Mouse (Mus musculus) regulatory T cell (primary cell): ENCODE data around the gene Larp4b.
"Not testable (repeated sequence)": the region's sequence is repeated elsewhere in the genome, so short reads cannot be mapped to it uniquely, and the experiment has no call there.

Source experiments
- in situ Hi-C: fragments of 300-600 bp; cut with MboI, MseI; formaldehyde crosslinking; loops from one replicate; pipeline ENCODE4 v1.15.1; 2025; ENCODE audit warnings: high pct_unique_total_duplicates

Larp4b gene

DNA sequence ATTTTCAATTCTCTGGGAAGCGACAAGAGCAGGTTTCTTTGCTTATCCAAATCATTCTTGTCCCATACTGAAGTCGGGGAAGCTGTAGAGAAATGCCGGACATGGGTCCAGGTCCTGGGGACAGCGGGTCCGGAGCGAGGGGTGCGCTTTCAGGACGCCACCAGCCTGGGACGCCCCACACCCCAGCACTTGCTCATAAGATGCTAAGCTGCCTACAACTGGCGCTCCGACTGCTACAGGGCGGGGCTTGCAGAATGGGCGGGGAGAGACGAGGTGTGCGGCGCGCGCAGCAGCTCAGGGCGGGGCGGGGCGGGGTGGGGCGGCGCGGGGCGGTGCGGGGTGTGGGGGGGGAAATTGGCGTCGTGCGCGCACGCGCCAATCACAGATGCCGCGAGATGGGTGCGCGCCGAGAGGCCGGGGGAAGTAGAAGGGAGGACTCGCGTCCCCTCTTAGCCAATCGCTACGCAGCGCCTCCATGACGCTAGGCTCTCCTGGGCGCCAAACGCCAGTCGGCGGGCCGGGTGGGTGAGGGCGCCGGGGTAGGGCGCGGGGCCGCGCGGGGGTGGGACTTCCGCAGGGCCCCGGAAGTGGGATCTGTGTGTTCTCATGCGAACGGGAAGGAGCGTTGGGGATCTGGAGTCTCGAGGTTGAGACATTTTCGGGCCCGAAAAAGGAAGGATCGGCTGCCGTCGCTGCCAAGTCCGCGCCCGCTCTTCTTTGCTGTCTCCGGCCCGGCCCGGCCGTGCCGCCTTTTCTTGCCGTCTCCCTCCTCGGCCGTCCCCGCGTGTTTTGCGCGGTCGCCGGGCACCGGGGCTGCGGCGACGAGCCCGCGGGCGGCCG lies at the start of gene Larp4b:
TSS of gene Larp4b (plus strand) at position 566 of the 840 bp plus-strand sequence.
- in situ Hi-C loops, result no loop called here

DNA sequence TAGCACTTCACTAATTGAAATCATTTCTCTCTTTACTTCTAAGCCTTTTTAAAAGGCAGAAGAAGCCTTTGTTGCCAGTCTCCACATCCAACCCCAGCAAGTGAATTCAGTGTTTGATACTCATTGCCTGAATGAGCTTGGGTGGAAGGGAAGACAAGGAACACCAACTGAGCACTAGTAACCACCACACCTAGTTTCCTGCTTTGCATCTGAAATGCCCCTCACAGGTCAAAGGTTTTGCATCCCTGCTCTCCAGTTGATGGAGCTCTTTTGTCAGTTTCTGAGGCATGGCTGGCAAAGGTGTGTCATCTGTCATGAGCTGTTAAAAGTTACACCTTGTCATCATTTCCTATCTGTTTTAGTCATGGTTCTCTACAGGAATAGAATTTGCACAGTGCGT lies 49.0 kb upstream of the Larp4b start:
- in situ Hi-C loops, result loop anchor here (25.0 kb wide), 1 partner anchor 682 kb away; no protein-coding TSS in a partner anchor

DNA sequence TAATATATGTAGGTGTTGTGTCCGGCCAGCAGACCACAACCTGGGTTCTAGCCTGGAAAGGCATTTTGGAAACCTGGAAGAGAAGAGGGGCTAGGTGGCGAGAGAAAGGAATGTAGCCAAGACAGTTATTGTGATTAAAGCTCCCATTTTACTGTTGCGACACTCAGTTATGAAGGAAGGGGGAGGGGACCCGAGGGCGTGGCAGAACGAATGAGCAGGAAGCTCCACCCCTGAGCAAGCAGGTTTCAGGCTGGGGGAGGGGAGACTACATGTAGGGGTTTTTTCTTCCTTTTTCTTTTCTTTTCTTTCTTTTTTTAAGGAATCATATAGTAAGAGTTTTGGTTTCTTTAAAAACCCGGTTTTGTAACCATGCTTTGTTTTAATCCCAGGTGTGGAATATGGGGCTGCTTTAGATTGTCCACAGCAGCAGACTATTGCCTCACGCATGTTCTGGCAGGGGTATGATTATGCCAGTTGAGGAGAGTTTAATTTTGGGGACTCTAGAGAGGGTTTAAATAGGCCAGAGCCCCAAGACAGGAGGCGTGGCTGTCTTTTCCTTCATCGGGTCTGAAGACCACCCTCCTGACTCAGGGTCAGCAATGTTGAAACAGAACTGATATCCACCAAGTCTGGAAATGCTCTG lies 41.5 kb upstream of the Larp4b start:
- in situ Hi-C loops, result not testable (repeated sequence)

DNA sequence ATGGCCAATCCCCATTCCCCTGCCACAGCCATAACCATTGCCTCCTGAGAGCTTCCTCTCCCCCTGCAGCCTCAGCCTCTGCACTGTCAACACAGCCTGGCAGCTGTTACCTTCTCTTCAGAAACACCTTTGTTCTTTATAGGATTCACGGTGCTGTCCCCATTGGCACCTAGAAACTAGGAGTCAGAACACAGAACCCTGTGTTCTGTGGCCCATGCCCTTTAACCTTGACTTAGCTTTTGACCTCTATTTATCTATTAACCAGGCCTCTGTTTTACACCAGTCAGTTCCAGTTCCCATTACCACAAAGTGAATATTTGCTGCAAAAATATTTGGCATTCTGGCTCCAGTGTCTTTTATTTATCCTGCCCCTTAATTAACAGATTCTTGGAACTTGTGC lies 36.4 kb upstream of the Larp4b start:
- in situ Hi-C loops, result no loop called here

DNA sequence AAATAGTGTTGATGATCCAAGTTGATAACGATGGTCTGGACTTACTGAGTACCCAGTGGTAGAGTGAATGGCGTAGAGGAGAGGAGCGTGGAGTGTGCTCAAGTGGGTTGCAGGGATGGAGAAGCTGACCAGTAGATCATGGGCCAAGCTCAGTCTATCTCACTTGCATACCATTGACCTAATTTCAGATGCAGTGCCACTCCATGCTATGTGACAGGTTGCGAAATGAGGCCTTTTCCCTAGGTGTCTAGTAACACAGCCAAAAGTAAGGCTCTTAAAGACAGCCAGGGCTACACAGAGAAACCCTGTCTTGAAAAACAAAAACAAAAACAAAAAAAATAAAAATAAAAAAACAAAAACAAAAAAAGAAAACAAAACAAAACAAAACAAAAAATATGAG lies 35.0 kb upstream of the Larp4b start:
- in situ Hi-C loops, result no loop called here

DNA sequence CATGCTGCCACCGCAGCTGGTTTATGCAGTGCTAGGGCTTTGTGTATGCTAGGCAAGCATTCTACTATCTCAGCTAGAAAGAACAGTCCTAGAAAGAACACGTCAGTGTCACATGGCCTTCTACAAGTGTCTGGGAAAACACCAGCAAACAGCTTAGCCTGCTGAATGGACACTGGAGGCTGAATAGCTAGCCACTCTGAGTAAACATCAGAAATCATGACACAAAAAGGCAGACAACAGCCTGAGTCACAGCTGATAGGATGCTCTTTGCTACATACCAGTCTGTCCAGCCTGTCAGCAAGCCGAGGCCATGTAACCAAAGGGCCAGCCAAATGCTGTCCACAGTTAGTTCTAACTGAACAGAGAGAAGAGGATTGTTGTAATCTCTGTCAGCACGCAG lies 32.3 kb upstream of the Larp4b start:
- in situ Hi-C loops, result no loop called here

DNA sequence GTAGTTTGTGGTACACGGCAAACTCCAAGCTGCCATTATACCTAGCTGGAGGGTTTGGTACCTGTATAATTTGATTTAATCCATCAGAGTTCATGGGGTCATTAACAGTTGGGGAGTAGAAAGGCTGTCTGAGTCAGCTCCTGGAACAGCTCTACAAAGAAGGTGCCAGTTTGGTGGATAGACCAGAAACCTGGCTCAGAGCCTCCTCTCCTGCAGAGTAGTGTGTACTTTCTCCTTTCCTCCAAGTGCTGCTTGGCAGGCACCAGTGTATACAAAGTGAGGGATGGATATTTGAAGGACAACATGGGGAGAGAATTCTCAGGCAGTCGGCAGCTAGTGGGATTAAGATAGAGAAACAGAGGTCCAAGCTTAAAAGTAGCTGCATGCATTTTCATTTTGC lies 29.5 kb upstream of the Larp4b start:
- in situ Hi-C loops, result no loop called here

DNA sequence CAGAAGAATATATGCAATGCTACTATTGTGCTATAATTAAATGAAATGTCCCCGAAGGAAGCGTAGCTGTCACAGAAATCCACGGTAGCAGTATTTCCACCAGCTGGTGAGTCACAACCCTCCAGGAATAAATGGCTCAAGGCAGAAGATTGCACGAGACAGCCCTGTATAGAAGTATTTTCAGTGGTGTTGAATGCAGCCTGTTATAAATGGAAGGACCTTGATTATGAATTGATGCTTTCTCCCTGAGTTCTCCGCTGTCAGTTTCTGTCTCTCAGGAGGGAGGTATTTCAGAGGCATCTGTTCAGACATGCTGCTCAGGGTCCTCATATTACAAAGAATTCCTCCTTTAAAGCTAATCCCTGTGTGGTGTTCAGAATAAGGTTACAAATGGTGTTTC lies 27.6 kb upstream of the Larp4b start:
- in situ Hi-C loops, result no loop called here

DNA sequence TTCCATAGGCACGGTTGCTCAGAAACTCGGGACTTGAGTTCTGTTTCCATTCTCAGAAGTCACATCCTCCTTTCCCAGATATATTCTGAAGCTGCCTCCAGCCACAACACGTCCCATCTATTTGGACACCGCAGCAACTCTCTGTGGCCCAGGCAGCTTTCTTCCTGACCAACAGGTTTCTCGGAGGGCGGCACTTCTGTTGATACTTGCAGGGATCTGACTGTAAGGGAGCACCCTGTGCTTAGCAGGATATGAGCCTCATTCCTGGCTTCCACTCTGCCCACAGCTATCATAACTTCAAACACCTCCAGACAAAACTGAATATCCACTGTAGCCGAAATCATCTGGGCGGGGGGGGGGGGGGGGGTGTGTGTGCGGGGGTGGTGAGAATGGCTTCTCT lies 22.7 kb upstream of the Larp4b start:
- in situ Hi-C loops, result no loop called here

DNA sequence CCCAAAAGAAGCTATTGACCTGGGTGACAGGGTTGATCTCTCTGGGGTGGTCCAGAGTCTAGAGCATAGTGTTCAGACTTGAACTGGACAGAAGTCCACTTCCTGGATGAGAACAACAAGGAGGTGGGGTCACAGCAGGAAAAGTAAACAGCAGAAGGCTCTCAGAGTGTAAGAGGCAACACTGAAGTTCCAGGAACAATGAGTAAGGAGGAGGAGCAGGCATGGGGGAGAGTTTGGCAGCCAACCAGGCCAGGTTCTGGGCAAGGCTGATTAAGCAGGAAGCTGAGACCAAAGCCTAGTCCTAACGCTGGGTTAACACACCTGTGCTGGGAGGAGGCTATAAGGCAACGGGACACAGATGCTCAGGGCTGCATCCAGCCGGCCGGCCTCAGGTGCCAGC lies 19.9 kb upstream of the Larp4b start:
- in situ Hi-C loops, result no loop called here

DNA sequence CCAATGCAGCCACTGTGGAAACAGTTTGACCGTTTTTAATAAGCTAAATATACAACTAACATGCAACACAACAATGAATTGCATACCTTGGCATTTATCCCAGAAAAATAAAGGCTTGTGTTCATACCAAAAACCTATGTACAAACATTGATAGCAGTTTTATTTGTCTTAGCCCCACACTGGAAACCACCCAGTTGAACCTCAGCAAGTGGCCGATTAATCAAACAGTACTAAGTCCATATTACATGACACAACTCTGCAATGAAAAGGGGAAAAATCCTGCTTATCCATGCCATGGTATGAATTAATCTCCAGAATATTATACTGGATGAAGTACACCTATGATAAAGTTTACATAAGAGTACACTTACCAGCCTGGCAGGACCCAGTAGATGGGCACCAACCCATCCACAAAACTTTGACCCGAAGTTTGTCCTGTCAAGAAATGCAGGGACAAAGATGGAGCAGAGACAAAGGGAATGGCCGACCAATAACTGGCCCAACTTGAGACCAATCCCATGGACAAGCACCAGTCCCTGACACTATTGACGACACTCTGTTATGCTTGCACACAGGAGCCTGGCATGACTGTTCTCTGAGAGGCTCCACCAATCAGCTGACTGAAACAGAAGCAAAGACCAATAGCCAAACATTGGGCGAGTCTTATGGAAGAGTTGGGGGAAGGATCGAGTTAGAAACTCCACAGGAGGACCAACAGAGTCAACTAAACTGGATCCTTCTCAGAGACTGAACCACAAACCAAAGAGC lies 17.7 kb upstream of the Larp4b start:
- in situ Hi-C loops, result no loop called here

DNA sequence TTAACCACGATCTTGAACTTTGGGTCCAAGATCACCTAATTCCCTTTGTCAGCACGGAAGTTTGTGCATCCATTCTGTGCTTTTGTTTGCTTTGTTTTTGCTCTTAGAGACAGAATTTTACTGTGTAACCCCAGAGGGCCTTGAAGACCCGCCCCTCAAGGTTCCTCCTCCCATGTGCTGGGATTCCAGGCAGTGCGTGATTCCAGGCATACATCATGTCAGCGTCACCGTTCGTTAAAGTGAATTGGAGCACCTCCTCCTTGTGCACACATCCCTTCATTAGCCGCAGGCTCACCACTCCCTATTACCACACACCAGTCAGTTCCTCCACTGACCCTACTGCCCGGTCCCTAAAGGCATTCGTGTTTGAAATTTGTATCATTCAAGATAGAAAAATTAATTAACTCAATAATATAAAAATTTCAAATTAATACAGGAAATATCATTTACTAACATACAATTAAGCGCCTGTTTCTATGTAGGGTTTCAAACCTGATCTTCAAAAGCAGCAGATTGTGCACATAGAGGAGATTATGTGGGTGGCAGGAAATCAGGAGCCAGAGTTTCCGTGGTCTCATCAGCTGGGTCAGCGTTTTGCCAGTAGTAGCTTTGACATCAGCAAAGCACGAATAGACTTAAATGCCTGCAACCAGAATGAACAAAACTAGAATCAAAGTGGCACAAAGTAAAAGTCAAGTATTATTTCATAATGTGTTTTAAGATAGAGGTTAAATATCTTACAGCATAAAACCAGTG lies 11.4 kb upstream of the Larp4b start:
- in situ Hi-C loops, result loop anchor here (10.0 kb wide), 1 partner anchor 78 kb away; no protein-coding TSS in a partner anchor

DNA sequence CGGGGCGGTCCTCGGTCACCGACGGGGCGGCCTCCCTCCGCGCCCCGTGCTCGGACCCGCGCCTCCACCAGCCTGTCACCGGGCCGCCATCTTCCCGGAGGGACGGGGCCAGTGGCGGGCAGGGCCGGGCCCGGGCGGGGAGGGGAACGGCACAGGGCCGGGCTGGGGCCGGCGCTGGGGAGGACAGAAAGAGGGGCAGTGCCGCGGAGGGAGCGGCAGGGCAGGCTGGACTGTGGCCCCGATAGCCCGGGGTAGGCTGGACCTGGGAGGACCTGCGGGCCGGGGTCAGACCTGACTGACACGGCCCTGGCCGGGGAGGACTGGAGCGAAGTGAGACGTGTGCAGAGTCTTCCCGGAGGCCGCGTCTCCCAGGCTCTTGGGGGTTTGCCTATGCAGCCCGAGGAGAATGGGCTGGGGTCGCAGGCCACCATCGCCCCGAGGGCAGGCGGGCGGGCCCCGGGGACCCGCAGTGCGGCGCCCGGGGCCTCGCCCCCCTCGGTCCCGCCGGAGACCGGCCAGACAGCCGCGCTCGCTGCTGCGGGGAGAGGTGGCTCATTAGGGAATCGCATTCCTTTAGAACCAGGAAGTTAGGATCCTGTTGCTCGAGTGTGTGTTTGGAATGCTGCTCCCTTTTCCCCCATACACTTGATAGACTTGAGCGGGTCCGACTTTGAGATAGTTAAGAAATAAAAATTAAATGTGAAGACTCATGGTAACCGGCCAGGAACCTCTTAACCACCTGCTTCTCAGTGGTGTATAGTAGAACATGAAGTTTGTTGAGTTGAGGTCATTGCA lies 702 bp downstream of the Larp4b start:
- in situ Hi-C loops, result no loop called here

DNA sequence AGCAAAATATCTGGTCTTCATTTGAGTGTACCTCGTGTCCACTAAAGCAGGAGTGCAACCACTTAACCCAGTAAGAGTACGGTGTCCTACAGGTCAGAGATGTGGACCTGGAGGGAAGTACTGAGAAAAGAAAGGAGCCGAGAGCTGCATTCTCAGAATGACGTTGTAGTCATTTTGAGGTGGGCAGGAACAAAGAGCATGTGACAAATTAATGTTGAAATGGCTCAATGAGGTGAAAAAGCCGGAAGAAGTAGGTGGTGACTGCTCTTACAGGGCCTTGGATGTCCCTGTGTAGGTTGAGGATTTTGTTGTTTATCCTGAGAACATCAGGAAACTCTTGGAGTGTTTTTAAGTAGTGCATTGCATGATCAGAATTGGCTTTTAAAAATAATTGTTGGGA lies 5.6 kb downstream of the Larp4b start:
- in situ Hi-C loops, result no loop called here

DNA sequence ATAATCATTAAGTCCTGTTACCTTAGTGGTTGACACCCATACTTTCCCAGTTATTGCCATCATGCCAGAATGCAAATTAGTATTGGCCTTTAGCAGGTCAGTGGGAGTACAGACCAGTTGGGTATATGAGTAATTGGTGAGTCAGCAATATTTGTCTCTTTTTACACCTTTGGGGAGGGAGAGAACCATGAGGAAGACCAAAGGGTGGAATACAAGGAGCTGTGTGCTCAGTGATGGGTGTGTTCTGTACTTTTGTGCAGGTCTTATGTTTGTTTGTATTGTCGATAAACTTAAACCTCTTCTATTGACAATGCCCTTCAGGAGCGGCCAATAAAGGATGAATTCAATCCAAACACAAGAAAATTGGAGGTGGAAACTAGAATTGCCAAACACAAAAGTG lies 6.8 kb downstream of the Larp4b start:
- in situ Hi-C loops, result no loop called here

DNA sequence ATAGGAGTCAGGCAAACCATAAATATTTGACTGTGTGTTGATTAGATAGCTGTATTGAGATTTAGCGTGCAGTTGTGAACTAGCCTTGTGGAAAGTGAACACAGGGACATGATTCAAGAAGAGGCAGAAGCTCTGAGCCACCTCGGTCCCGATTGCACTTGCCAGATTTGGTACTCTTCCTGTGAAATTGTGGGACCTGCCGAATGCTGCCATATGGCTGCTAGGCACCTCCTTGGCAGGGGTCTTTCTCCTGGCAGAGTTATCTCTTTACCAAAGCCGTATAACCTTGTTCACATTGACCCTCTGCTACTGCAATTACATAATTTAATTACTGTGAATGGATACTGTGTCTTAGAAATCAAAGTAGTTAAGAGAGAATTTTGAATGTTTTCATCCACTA lies 12.6 kb downstream of the Larp4b start:
- in situ Hi-C loops, result no loop called here

DNA sequence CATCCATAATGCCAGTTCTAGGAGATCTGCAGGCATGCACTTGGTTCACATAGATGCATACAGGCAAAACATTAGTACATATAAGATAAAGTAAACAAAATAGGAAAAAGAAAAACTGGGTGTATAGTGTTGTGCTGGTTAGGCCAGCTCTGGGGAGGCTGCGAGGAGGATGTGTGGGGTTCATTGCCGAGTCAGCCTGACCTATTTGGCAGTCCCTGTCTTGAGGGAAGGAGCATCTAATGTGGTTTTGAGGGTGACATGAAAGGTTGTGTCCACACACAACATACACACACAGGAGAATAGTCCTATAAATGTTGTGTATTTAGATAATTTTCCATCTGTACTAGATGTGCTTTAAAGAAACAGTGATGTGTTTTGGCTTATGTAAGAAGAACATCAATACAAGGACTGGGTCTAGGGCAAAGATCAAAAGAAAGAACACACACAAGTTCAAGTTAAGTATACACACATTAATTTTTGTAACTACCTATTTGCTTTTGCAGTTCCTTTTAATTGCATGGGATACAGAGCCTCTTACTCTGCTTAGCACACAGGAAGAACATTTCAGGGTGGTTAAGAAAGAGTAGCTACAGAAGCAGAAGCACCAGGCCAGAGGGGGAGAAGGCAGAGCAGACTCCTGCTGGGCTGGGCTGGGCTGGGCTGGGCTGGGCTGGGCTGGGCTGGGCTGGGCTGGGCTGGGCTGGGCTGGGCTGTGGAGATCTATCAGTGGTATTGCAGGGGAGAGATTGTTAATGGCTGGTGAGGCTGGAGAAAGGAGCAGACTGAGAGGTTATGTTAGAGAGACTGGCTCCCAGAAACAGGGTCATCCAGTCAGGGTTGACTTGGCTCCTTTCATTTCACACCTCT lies 13.5 kb downstream of the Larp4b start:
- in situ Hi-C loops, result no loop called here

DNA sequence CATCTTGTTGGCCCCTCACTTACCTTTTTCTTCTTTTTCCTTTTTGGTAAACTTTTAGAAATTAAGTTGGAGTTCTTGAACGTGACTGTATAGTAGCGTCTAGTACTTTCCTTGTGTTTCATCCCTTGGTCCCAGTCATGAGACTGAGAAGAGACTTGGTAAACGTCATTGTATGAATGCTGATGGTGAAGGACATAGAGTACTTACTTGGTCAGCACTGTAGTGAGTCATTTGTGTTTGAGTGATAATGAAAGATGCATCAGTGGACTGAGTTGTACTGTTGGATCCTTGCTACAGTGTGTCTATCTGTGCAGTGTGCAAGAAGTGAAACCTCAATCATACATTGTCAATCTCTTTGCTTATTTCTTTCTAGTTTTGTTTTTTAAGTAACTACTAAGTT lies 20.1 kb downstream of the Larp4b start:
- in situ Hi-C loops, result no loop called here

DNA sequence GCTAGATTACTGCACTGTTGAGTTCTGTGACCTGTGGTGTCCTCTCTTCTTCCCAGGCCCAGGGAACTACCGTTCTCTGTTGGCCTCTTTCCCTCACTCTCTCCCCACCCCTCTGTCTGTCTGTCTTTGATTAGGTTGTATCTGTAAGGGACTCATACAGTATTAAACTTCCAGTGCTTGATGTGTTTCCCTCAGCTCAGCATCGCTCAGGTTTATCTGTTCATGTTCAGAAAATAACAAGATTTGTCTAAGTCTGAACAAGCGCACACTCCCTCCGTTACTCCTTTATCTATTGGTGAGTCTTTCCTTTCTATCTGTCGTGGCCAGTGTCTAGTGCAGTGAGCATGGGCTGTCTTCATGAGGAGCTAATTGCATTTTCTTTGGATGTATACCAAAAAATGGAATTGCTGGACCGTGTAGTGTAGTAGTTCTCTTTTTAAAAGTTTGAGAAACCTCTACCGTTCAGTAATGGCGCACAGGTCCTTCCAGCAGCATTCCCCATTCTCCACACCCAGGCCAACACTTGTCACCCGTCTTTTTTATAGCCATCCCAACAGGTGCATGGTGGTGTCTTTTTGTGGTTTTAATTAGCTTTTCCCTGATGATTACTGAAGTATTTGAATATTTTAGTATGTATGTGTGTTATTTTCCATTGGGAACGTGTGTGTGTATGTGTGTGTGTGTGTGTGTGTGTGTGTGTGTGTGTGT lies 27.3 kb downstream of the Larp4b start:
- in situ Hi-C loops, result loop anchor here (10.0 kb wide), 1 partner anchor 126 kb away; the partner anchor contains the start of gene Gtpbp4
